Mouse (Mus musculus) lung, adult 18-20 months (tissue): ENCODE measurements at regions not wholly inside any gene's neighbourhood (a gene's known extent, or its start where the extent isn't known, plus 50 kb on each side); places are given as distances from the start of the nearest gene placed in this dataset.

Source experiments
- DNase-seq, 2 experiments: peaks; one replicate each; pipeline ENCODE4 v3.0.0; 2022; ENCODE audit warnings: mixed read lengths in 2 of 2

DNA sequence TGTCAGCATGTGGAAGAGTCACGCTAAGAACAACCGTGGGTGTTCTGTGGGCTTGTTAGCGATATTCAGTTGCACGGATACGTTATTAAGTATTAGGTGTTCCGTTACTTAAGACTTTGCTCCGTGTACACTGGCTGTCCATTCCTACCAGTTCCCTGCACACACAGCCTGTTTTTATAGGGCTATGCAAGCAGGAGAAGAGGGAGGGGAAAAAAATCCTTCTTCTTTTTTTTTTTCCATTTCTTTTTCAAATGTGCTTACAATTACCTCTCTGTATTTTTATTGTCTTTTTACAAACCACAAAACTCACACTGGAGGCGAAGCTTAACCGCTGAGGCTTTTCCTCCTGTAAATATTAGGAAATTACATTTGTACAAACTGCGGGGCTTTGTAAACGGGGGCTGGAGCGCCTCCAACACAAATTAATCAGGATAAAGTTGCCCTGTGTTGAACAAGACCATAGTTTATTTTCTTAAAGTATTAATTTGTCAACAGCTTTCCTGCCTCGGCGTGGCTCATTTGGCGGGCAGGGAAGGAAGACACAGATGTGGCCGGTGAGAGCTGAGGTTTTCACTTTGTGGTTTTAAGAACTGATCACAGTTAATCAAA, 340.8 kb upstream of the Mki67 start:
- DNase-seq, result no peak

DNA sequence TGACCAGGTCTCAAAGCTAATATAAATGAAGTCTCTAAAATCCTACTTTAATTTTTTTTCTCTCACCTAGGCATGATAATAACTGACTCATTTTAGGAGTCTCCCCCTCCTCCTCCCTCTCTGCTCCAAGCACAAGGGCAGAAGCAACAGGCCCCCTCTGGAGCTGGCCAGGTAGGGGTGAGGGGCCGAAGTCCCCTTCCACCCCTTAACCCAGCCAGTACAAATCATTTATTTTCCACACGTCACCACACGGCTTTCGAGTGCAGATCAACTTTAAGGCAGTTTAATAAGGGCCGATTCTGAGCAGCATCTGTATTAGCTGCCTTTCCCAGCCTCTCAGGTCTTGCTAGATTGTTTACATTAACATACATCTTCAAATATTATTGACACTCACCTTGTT, 342.2 kb upstream of the Mki67 start:
- no peak for DNase-seq

DNA sequence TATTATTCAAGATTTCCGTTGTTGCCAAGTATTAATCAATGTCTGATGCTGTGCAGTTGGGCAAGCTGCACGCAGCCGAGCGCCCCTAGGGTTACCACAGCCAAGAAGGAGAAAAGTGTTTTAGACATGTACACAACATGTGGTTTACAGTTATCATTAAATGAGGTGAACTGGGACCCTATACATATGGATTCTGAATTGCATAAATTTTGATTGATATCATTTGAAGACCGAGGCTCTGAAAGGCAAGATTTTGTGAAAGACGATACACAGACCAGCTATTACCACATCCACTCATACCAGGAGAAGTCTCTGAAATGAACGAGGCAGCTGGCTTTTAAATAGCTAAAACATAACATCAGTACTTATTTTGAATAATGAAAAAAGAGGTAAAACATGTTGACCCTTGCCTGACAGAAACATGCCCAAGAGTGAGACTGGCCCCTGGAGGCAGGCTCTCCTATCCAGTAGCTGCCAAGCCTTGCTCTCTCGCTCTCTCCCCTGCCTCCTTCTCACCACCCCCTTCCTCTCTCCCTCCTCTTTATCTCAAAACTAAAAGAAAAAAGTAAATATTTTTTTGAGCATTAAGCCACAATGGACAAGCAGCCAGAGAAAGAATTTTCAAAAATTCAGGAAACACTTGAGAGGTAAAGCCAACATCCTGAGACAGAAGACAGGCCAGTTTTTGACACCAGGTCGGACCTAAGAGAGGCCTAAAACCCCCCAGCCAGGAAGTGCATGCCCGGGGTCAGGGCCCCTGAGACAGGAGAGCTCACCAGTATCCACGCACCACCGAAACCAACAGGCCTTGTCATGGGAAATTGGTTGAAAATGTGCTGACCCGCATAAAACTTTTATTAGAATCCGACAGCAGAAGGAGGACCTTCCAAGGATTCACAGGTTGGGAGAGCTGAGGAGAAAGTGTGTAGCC, 342.9 kb upstream of the Mki67 start:
- DNase-seq, result no peak

DNA sequence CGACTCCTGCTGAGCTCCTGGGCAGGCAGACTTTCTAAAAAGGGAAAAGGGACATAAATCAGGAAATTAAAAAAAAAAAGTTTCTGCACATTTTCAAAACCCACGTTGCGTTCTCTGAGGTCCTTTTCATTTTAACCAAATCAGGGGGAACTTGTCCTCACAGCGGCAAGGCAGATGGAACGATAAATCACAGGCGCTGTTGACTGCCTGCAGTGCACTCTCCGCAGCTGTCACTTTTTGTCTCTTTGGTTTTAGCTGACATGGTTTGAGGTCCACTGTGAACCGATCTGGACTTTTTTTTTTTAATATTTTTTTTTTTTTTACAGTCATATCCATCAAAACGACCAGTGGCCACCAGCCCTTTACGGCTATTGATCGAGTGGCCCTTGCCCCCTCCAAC, 343.7 kb upstream of the Mki67 start:
- no peak for DNase-seq

DNA sequence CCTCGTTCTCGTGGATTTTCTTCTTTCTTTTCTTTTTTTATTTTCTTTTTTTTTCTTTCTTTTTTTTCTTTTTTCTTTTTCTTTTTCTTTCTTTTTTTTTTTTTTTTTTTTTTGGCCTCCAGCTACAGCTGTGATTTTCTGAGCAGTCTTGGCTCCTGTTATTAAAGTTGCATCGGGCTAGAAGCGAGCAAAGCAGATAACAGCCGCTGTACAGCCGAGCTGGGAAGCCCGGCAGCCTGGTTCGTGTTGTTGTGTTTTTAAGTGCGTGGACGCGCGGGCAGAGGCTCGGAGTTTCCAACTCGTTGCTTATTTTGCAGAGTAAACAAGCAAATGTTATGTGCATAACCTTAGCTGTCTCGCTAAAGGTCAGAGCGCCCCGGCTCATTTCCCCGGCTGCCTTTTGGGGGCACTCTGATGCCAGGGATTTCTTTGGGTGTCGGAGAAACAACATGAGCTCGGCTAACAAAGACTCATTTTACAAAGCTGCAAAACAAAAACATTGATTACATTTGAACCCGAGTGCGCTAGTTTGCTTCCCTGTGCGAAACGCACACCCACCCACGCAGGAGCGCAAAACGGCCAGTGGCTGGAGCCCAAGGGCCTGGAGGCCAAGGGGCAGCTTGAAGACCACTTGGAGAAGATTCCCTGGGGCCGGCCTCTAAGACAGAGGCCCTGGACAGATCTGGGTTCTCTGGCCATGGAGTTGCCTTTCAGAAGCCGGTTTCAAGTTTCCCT, 344.3 kb upstream of the Mki67 start:
- peak in 1 of 2 experiments; percentile 9 for DNase-seq

DNA sequence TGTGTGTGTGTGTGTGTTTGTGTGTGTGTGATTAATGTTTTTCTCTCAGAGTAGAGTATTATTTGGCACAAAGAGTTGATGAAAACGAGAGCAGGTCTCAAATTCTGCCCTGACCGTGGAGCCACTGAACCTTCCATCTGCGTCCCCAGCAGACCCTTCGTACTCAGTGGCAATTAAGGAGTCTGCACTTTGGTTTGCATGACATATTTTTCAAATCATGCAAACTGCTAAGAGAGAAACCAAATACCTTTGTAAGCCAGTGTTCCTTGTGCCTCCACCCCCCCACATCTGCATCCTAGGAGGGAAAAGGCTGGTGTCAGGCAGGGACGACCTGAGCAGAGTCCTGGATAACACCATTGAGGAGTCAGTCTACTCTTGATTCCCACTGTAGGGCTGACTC, 346.5 kb upstream of the Mki67 start:
- no peak for DNase-seq

DNA sequence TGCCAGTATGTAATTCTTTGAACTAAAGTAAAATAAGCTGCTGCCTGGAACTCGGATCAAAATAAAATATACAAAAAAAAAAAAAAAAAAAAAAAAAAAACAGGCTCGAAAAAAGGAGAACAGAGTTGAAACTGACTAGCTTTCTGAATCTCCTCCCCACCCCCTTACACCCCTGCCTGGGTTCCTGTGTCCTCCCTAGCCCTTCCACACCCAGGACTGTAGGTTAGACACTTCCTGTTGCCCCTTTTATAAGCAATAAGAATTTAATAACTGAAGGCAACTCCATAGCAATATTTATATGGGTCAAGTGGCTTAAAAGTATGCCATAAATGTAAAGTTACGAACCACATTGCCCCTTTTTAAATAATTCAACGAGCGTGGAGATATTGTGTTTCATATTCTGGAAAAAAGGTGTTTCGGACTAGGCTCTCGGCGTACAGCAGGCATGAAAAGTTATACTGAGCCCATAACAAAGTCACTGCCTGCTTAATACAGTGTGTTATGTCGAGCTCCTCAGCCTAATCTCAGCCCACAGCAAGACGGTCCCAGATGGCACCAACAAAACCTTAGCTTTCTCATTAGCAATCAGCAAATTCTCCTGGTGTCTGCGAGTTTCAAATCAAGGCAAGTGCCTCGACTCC, 349.0 kb upstream of the Mki67 start:
- no peak for DNase-seq

DNA sequence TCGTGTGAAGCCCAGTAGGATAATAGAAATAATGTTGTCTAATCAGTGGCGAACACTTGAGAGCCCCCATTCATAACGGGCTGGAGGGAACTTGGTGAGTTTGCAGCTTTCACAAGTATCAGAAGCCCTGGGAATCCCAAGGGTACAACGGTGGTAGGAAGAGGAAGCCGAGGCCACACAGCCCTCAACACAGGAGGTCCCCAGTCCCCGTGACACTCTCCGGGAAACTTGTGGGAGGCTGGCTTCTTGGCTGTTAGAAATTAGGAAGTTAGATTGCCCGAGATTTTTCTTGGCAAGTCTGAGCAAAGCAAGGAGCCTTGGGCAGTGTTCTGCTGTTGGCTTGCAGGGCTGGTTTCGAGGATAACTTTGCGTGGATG, 349.5 kb upstream of the Mki67 start:
- no peak for DNase-seq

DNA sequence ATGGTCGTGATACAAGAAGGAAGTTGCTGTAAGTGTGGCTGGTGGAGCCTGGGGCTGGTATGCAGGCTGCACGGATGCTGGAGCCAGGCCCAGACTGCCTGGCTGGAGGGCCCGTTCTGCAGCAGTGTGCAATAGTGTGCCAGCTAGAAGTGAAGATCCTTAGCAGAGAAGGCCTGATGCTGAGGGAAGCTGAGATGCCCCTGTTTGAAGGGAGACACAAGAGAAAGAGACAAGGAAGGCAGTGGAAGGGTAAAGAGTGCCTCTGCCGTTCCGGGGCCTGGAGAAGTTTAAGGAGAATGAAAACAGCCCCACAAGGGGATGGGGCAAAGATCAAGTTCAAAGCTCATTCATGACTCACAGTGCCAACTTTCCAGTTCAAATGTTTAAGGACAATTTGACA, 354.7 kb upstream of the Mki67 start:
- DNase-seq, result no peak

DNA sequence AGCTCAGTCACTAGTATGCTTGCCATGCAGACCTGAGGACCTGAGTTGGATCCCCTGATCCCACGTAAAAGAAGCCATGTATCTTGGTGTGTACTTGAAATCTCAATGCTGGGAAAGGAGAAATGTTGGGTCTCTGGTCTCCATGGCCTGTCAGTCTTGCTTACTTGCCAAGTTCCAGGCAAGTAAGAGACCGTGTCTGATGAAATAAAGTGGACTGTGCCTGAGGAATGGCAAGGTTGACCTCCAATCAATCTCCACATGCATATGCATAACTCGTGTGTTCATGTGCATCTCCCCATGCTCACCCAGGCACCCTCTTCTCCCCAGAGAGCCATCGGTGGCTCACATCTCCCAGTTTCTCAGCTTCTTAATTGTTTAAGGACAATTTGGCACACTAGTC, 355.2 kb upstream of the Mki67 start:
- no peak for DNase-seq

DNA sequence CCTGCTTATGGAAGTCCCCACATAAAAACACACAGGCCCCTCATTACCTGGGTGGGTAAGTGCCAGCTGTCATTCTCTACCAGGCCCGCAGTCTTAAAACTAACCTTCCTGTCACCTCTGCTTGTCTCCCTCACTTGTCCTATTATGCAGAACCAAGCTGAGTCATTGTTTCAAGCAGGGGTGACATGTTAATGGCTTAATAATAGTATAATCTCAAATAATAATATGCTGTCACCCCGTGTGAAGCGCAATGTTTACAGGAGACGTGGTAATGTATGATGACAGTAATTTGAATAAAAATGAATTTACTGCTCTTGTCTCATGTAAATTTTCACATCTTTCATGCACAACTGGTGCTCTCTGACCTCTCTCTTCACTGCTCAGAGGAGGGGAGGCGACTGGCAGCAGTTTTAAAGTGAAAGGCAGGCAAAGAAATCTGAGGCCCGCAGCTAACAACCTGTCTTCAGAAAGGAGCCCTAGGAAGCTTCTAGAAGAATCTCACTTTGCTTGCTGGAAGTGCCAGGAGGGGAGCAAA, 357.2 kb upstream of the Mki67 start:
- DNase-seq, result no peak

DNA sequence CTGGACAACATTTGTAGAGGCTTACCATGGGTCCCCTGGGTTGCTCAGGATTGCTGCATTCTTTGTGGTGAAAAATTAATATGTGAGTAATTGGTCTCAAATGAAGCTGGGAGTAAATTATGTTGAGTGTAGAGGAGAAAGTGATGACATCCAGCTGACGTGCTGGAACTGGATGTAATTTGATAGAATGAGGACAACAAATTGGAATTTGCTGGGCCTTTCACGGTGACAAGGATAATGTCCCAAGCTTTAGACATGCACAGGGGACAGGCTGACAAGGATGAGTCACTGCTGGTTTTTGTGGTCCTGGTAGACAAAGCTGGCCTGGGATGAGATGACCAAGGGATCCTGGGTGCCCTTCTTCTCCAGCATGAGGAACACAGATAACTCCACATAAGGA, 357.9 kb upstream of the Mki67 start:
- DNase-seq, result no peak

DNA sequence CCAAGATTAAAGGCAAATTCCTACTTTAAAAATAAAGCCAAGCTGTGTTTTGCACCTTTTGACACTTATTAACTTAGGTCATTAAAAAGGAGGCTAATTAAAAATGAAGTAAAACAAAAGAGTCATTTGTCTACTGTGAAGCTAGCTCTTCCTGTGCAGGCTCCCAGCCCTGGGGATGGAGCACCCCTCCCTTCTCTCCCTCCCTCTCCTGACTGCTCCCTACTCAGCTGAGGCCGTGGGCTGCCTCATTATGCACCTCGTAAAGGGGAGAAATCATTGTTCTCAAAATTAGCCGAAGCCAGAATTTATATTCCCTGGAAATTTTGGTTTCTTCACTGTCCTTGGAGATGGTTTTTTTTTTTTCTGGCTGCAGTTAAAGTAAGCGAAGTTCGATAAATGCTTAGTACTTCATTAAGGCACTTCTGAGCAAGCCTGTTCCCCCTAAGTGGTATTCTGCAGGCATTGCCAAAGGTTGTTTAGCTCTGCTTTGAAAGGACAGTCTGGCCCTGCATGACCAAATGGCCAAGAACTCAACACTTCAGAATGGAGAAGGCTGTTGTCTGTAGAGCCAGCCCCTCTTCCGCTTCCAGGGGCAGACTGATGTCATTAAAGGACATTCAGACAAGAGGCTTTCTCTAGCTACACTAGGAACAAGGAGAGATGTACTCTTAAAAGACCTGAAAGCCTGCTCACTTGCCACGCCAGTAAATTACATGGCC, 365.5 kb upstream of the Mki67 start:
- no peak for DNase-seq

DNA sequence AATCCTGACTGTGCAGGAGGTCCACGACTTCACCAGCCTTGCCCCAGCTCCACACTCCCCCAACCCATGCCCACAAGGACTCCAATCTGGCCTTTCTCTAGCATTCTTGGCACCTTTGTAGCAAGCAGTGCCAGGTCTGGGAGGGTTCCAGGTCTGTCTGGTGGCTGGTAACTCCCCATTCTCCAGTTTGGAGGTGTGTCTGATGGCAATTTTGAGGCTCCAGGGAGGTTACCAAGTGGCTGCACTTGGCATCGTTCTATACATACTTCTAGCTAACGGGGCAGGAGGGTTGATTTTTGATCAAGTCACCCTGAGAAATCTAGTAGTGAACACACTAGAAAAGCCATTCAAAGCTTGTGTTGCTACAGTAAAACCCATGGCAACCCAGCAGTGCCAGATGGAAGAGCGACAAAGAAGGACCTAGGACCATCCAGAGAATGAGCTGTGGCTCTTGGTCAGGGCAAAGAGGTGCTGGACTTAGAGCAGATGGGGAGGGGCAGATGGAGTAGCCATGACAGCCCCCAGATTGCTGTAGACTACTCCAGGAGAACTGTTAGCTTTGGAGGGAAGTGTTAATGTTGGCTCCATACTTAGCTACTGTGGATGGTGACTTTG, 366.2 kb upstream of the Mki67 start:
- no peak for DNase-seq

DNA sequence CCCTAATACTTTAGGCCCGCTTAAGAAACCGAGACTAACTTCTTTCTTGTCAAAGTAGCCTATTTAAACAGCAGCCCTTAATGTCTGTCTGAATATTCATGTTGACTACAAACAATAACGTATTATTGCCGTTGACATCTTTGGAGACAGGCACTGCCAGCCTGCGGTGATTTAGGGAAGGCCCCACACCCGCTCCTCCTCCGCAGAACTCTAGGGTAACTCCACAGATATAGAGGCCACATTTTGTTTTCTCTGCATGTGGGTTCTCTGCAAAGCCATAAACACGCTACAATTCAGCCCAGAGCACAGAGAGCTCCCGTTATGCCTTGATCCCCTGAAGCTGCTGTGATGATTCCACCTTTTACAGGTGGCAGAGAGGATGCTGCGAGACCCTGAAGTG, 366.8 kb upstream of the Mki67 start:
- DNase-seq, result no peak

DNA sequence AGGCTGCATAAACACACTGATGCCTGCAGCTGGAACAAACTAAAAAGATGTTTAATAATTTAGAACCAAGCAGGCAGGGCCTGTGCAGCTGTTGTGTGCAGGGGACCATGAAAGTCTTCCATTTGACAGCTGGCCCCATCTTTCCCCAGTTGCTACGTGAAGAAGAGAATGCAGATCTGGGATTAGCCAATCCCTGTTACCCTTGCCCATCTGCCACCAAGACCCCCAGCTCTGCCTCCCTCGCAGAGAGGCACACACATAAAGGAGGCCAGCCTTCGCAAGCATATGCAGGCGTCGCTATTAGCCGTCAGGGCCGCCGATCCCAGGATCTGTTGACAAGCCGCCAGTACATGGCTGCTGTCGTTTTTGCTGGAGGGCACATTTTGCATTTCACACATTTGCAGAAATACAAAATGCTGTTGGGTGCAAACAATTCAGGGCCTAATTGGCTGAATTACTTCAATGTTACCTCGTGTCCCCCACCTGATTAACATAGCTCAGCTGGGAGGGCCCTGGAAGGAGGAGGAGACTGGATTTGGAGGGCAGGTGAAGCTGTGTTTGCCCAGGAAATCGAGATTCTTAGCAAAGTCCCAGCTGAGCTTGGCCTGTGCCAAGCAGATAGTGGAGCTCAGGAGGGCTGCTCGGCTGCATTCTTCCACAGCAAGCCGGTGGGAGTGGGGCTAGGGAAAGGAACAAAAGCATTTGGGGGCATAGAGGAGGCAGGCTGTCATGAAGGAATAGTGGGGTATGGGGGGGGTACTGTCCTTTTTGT, 367.6 kb upstream of the Mki67 start:
- DNase-seq, result no peak

DNA sequence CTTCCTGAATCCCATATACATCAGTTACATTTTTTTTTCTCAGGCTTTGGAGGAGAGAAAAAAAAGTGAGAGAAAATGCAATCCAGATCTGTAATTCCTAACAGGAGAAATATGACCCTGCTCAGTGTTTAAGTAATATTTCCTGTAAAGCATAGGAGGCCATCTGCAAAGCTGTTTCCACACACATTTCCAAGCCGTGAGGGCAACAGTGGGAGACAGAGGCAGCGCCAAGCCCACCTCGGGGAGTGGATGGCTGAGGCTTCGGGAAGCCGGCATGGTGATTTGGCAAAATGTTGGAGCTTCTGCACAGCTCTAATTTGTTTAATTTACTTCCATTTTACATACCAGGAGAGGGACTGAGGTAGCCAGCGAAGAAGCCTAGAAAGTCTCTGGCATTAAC, 372.6 kb upstream of the Mki67 start:
- DNase-seq, result no peak

DNA sequence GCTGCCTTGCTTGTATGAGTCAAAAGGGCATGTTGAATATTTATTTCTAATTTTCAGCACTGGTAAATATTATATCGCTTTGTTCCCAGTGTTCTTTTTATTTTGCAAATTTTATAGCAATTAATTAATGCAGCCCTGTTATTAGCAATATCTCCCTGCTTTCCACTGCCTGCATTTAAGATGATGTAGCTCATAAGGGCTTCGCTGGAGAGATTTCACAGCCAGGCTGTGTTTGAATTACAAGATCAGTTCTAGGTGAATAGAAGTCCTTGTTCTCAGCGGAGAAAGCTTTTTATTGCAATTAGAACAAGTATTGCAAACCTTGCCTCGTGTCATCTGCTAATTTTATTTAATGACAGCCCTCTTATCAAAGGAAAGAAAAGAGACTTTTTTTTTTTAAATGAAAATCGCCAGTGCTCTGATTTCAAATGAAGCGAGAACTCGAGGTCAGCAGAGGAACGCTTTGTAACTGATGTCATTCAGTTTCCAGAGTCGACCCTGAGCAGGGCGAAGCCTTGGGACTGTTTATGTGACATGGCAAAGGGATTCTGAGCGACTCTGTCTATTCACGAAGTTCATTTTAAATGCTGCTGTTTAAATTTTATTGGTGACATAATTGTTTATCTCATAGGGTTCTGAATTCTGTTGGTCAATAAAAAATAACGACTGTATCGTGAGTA, 378.7 kb upstream of the Mki67 start:
- no peak for DNase-seq

DNA sequence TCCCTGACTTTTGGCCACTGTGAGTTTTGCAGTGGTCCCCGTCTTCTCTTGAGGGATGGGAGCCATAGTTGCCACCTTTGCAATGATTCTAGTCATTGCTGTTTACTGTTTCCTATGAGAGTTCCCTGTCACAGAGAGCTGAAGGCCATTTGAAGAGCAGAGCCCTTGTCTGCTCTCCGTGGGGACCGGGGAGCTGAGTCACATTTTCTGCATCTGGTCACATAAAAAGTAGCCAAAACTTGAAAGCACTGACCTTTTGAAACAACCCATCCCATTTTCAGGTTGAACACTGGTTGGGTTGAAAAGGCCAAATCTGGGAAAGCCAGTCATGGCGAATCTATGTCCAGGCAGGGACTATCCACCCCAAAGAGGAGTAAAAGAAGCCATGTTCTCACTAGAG, 387.9 kb upstream of the Mki67 start:
- DNase-seq, result no peak

DNA sequence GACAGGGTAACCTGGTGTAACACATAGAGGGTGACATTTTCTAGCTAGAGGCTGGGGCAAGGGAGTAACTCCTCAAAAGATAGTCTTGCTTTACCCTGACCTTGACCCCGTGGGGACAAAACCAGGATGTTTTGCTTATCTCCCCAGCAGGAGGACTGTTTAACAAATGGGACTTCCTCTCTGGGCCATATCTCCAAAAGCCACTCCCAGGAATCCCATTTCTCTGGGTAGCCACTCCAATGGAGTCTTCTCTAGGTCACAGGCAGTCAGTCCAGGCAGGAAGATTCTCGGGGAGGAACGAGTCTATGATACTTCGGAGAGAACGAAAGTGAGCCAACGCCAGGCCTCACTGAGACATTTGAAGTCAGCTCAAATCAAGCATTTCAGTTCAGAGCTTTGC, 396.0 kb upstream of the Mki67 start:
- peak; percentile 4 to 14 for DNase-seq

DNA sequence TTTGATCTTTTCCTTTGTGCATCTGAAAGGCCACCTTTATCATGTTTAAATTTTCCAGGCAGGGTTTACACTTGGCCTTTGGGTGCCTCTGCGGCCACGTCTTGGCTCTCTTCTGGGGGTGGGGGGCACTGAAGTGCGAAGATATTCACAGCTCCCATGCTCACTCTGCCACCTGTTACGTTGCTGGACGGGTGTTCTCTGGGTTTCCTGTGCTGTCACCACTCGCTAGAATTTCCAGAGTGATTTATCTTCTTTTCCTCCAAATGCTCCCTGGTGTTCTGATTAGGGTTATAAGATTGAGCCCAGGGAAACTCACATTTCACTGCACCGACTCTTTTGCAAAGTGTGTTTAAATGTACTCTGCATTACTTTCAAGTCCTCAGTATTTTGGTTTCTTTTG, 404.8 kb upstream of the Mki67 start:
- no peak for DNase-seq
